Mouse (Mus musculus) adrenal gland, adult 18-20 months (tissue): ENCODE measurements at regions not wholly inside any gene's neighbourhood (a gene's known extent, or its start where the extent isn't known, plus 50 kb on each side); places are given as distances from the start of the nearest gene placed in this dataset.

Experiments used
- DNase-seq, 2 experiments: peaks; one replicate each; pipeline ENCODE4 v3.0.0; 2021 to 2022; ENCODE audit warnings: low spot score in 2 of 2

DNA sequence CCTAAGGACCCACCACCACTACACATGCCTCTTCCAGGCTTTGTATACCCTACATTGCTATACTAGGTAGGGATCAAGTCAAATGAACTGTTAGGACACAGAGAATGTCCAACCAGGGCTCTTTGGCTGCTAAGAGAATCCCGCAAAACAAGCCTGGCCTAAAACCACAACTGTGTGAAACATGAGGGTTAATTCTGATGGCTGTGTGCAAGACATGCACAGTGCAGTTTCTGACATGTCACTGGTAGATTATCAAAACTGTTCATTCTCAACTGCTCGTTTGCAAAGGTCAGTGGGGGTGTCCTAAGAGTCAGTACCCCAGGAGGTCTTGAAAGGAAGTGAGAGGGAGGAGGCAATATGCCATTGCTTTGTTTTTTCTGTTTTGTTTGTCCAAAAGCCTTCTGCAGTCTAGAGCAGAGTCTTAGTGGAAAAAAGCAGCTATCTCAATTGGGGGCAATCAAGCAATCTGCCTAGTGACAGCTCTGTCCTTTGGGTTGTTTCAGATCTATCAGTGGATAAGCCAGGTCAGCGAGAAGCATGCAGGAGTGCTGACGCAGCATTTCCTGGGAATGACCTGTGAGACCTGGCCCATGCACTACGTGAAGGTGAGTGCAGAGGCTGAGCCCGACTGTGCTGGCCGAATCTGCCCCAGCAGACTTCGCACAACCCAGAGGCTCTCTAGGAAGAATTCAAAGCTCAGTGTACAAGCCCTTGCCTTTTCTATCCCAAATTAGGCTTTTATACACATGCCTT is 151.3 kb upstream of the 4933402D24Rik start:
- no peak for DNase-seq

DNA sequence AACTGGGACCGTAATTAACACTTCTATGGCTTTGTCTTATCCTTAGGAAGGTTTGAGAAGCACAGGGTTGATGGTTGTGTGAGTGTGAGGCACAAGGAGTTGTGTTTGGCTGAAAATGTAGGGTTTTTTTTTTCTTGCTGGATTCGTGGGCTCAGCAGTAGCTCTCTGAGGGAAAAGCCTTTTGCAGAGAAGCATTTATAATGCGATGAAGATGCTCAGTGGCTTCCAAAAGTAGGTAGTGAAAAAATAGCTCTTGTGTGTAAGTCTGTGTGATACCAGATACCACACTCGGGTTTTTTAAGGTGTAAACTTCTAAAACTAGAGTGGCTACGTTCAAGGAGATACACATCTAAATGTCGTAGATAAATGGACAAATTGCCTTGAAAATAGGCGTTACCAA is 149.1 kb upstream of the 4933402D24Rik start:
- no peak for DNase-seq

DNA sequence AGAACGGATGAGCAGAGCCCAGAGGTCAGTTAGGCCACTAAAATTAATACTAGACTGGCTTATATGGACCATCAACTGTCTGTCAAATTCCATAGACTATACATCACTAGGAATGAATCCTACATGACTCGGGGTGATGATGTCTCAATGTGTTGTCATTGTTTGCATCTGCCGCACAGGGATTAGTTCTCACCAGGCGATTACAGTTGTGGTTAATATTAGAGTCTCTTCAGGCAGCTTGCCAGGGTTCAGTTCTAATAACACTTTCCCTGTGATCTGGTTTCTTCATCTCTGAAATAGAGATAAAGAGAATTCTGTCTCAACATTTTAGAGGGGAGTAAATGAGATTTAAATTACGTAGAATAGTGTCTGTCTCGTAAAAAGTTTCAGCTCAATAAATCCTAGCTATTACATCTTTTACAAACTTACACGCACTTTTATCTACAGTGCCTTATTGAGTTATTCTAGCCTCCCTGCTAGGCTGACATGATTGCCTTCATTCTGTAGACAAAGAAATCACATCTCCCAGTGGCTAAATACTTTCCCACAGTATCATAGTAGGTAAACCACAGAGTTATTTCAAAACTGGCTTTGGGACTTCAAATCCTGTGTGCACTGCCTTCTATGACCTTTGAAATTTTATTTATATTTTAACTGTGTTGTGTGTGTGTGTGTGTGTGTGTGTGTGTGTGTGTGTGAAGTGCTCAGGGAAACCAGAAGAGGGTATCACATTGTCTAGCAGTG is 148.0 kb upstream of the 4933402D24Rik start:
- no peak for DNase-seq

DNA sequence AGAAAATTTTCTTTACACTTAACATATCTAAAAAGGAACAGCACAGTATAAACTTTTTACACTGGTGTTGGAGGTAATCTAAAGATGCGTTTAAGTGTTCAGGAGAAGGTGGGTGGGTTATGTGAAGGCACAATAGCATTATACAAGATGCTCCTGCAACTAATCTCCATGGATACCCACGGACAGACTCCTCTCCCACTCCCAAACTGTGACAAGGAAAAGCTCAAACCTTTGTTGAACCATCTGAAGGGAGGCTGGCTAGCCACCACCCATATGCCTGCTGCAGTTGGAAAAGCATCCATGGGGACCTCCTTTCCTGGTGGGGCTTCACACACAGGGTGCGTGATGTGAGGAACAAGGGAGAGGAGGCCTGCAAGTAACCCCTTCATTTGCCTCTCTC is 141.7 kb upstream of the 4933402D24Rik start:
- no peak for DNase-seq

DNA sequence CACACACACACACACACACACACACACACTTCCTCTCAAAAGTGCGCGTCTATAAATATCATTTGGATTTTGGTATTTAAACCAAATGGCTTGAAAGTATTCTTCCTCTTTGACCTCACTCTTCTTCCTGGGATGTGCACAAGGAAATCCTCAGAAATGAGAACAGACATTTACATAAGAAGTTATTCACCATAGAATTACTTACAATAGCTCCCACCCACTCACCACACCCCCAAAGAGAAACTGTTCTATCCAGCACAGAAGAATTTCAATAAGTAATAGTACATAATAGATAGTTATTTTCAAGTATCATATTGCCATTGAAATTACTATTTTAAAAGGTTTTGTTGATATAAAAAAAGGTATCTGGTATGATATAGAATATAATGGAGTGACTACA is 140.1 kb upstream of the 4933402D24Rik start:
- DNase-seq, result no peak

DNA sequence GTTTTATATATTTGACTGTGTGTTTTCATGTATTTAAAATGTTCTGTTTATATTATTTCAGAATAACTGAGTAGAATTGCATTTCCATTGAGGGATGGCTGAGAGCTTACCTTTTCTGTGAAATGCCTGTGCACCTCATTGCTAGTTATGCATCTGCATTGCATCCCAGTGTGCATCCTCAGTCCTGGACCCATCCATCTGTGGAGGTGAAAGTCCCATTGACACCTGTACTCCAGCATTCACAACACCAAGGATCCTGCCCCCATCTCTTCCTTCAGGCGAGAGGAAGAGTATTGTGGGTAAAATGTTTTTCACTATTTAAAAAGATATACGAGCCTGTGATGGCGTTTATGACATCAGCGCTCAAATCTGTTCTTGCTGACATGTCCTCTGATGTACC is 134.6 kb upstream of the 4933402D24Rik start:
- no peak for DNase-seq

DNA sequence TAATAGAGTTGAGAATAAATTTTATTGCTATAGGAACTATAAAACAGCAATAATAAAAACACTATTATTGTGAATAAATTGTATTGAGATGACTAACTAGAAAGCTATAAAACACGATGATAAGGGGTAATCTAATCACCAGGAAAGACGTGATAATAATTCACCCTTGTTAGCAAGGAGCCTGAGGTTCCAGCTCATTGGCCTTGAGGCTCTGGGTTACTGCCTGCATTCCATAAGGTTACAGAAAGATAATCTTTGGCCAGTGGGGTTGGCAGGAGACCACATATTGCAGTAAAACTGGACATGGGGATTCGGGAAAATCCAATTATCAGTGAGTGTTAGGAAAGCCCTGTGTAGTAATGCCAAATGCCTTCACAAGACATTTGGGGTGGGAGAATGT is 134.1 kb upstream of the 4933402D24Rik start:
- DNase-seq, result peak in 1 of 2 experiments; percentile 15

DNA sequence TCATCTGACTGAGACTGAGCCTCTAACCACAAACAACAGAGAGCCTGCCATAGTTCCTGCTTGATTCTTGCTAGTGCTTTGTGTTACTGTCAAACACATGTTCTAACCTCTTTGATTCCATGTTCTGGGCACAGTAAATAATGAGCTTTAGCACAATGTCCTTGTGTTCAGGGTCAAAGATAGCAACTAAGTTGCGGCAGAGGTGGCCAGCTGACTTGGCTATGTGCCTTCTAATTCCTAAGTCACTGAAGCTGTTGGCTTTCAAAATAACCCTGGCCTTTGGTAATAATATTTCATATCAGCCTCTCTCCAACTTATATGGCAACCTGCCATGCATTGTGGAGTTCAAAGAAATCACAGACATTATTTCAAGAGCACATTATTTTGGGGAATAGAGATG is 133.3 kb upstream of the 4933402D24Rik start:
- peak; percentile 24 to 44 for DNase-seq

DNA sequence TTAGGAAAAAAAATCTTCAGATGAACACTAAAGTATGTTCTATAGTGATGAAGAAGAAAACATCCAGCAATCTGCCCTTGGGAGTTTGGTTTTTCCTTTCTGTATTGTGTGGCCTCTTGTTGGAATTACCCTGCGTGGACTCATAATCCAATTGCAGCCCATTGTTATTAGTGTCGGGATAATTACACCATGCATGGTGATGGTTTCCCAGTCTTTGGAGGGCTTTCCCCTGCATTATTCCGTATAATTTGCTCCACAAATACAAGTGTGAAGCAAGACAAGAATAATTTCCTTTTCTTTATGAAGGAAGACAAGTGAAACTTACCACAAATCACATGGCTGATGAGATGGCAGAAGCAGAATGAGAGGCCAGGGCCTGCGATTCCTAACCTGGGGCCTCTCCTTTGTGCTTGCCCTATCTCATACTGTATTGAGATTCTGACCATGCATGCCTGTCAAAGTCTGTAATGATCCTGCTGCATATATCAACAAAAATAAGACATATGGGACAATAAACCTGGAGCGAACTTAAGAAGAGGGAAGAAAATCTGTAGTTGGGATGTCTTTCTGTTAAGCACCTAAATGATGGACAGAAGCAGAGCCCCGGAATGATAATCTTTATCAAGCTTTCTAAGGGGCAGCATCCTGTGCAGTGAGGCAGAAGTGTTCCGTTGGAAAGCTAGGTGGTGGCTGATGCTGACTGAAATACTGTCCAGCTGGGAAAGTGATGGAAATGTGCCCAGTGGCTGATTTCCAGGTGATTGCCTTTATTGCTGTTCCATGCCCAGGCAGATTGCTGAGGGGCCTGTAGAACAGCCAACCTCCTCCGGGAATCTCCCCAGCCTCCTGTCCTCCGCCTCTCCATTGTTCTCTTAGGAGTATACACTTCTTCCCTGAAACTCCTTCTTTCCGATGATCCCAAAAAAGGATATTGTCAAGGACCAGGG is 130.8 kb upstream of the 4933402D24Rik start:
- no peak for DNase-seq

DNA sequence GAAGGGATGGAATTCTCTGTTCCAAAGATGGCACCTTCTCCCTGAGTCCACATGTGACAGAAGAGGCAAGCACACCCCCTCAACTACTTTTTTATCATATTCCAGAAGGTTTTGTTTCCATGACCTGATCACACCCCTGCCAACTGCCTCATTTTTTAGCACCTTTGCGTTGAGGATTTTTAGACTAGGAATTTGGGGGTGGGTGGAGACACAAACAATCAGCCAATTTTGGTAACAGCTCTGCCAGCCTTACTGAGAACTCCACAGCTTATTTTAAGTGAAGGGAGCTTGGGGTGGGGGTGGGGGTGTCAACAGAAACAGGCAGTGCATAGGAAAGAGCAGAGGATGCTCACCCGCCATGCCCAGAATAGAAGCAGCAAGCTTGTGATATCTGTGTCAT is 129.7 kb upstream of the 4933402D24Rik start:
- DNase-seq, result no peak

DNA sequence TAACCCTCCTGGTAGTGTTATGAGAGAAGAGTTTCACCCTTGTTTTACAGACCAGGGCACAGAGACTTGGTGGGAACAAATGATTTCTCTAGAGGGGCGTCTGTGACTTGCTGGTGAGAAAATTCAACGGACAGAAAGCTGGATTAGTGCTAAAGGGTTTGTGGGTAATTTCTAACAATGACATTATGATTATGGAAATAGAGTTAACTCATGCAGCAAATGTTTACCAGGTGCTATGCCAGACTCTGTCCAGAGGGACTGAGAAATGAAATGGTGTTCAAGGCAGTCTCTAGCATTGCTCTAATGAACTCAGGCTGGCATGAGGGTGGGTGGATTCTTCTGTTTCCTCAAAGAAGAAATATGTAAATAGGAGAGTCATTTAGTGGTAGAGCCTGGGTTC is 128.5 kb upstream of the 4933402D24Rik start:
- no peak for DNase-seq

DNA sequence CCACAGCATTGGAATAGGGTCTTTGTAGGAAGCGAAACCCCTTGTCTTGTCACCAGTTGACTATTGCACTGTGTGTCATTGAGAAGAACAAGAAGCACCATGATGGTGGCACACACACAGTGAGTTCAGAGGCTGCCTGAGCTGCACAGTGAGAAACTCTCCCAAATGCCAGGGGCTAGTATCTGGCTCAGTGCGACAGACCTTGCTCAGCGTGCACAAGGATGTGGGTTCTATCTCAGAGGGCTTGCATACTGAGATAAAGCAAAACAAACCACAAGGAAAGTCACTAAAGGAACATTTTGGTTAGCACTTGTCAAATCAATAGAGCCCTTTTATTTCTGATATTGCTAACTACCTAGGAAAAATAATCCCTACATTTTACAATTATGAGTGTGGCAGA is 110.5 kb upstream of the 4933402D24Rik start:
- no peak for DNase-seq

DNA sequence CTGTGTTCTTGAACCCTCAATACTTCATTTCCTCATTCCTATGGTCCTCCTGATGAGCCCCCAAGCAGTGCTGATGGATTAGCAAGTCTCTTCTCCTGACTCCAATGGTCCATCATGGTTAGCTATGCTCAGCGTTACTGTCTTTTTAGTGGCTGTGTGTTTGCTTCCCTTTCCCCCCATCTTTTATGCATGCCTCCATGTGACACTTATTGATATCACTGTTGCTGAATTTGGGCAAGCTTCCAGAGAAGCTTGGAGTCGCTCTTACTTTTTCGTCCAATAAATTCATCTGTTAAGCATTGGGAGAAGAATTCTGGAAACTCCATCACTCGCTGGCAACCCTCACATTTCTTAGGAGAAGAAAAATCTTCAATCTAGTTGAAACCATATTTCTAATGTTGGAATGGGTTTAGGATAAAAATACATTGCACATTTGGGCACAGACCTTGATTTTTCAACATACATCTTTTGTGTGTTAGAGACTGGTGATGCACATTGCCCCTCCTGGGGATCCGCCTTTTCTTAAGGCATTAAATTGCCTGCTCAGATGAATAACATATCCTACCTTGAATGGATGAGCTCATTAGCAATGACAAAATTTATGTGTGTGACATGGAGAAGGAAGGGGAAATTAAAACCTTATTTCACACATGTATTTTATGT is 107.7 kb upstream of the 4933402D24Rik start:
- DNase-seq, result no peak

DNA sequence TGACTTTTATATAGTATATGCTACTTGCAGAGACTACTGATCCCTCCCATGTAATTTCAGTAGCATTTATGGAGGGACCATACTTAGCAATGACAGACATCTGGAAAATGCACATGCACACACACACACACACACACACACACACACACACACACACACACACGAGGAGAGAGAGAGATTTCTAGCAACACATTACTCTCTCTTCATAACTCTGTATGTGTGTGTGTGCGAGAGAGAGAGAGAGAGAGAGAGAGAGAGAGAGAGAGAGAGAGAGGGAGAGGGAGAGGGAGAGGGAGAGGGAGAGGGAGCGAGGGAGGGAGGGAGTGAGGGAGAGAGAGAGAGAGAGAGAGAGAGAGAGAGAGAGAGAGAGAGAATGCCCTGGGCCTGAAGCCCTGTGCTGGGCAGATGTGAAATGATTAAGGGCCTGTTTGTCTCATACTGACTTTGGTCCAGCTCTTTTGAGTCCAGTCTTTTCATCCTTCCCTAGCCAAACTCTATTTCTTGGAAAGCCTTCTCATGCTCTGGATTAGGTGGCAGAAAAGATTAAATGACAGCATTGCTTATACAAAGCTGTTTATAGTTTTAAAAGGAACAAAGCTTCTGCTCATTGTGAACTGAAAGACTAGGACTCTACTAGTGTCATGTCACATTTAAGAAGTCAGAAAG is 106.4 kb upstream of the 4933402D24Rik start:
- DNase-seq, result no peak

DNA sequence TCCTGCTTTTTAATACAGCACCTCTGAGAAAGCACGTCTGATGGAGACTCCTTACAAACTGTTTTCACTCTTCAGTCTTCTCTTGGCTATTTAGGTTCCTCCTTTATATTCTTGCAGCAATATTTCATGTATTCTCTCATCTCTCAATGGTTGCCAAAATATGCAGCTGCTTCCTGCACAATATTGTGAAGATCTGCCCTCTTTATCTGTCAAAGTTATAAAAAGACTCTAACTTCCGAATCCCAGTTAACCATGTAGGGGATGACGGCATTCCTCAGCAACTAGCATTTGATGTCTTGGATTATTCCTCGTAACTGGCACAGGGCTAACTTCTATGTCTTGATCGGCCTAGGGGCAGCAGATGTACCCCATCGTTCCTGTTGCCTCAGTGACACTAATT is 102.8 kb upstream of the 4933402D24Rik start:
- no peak for DNase-seq

DNA sequence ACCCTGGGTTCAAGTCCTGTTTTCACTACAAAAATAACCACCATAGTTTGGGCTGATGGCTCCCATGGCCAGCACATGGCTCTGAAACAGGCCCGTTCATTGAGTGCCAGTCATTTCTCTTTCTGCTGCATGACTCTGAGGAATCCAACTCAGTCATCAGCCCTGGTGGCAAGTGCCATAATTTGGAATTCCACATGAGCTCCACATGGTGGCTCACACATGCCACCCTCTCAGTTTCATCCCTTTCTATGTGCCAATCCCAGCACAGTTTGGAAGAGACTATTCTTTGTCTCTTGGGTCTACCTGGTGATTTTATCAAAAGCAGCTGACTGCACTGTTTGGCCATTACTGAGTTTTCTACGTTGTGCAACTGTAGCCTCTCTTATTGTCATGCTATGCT is 100.3 kb upstream of the 4933402D24Rik start:
- no peak for DNase-seq

DNA sequence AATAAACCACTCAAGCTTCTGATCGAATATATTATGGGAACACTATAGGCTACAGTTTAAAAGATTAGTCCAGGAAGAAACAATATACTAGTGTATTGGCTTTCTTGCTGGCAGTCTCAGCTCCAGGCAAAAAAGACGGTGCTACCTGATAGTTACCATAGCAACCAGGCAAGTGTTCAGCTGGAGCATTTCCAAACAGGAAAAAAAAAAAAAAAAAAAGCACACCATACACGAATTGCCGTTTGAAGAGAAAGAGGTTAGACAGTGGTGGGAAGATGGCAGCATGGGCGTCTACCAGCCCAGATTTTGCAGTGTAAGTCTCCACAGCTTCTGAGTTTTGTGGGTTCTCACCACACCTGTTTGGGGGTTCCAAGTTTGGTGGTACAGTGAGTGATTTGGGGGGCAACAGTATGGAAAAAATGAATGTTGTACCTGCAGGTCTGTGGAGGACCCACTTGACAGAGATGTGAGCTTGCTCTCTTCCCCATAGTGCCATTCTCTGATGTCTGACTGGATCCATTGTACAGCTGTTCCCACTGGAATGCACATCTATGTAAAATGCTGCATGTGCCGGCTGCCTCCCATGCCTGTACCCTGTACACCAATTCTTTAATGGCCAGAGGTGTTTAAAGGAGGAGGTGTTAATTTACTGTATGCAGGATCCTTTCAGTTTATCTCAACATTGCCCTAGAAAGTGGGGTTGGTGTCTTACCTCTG is 89.0 kb upstream of the 4933402D24Rik start:
- no peak for DNase-seq

DNA sequence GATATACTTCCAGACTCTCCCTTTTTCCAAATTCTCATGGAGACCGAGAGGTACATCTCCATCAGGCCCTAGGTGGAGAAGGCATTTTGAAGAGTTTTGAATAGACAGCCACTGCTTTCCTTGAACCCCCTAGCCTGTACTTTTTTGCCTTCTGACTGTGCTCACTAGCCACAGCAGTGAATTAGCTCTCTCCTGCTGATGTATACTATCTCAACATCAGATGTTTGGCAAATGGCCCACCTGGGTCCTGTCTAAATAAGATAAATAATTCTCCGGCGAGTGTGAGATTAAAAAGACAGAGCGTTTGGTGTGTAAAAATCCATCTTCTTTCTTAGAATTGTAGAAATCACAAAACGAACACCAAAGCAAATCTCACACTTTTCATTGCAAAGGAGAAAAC is 88.4 kb upstream of the 4933402D24Rik start:
- DNase-seq, result no peak

DNA sequence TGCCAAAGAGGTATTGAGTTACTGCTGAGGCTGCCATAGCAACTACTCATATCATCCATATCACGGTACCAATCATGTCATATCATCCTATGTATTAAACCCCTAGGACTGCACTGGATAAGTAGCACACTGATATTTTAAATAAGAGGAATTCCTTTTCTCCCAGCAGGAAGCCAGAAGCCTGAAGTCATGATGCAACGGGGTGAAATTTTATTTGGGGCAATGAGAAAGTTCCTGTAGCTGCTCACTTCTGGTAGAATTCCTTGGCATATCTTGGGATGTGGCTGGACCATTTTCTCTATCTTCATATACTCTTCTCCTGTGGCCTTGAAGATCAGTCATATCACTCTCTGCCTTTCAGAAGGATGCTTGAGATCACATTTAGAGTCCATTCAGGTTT is 87.3 kb upstream of the 4933402D24Rik start:
- no peak for DNase-seq

DNA sequence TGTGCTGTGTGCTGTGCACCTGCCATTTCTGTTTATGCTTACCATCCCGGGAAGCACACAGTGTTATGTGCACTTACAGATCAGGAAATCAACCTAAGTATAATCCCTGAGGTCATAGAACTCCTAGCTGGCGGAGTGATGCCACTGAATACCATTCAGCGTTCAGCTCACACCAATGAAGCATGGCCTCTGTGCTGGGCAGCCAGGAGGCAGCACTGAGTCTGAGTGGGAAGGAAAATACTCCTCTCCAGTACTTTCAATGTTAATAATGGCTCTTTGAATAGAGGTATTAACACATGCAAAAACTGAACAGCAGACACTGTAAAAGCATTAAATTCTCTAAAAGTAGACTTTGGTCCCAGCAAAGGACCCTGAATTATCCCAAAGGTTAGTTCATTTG is 85.7 kb upstream of the 4933402D24Rik start:
- DNase-seq, result no peak
